Mouse (Mus musculus) neural tube, embryonic 11.5 days (tissue): ENCODE measurements around the gene Trim33. TPM values are rescaled to one million over a fixed set of nuclear protein-coding genes. Genes with fewer than 3 reads are reported as not detected.

ENCODE experiments used
- ATAC-seq: fragments of 200-750 bp; cut with Nextera tagmentation; 2 replicates; pipeline ENCODE4 v1.8.0; 2017; ENCODE audit warnings: moderate number of reproducible peaks, mild to moderate bottlenecking, moderate TSS enrichment, moderate library complexity; ENCODE audit not compliant: insufficient read depth, low FRiP score, low TSS enrichment
- DNase-seq: peaks from one replicate; pipeline ENCODE4 v3.0.0-alpha.2; 2015; ENCODE audit warnings: low spot score
- H3K27ac ChIP-seq: fragments of 300-500 bp; sonication (generic); 2 replicates; pipeline ENCODE4 v1.5.1; 2014; ENCODE audit warnings: low read depth, mild to moderate bottlenecking, low read length
- H3K27me3 ChIP-seq: fragments of 300-500 bp; sonication (generic); 2 replicates; pipeline ENCODE4 v1.6.1; 2014; ENCODE audit warnings: mild to moderate bottlenecking, low read length, mixed read lengths; ENCODE audit not compliant: control insufficient read depth, insufficient read depth
- H3K36me3 ChIP-seq: fragments of 300-500 bp; sonication (generic); 2 replicates; pipeline ENCODE4 v1.6.1; 2014; ENCODE audit warnings: mild to moderate bottlenecking, low read length, moderate library complexity, mixed read lengths; ENCODE audit not compliant: control insufficient read depth, insufficient read depth
- H3K4me1 ChIP-seq: fragments of 300-500 bp; sonication (generic); 2 replicates; pipeline ENCODE4 v1.6.1; 2014; ENCODE audit warnings: low read length, mixed read lengths; ENCODE audit not compliant: control insufficient read depth, insufficient read depth
- H3K4me2 ChIP-seq: fragments of 300-500 bp; sonication (generic); 2 replicates; pipeline ENCODE4 v1.6.1; 2014; ENCODE audit warnings: low read depth, mild to moderate bottlenecking, moderate library complexity
- H3K4me3 ChIP-seq: fragments of 300-500 bp; sonication (generic); 2 replicates; pipeline ENCODE4 v1.5.1; 2014; ENCODE audit warnings: low read depth, low read length
- H3K9ac ChIP-seq: fragments of 300-500 bp; sonication (generic); 2 replicates; pipeline ENCODE4 v1.6.1; 2014; ENCODE audit warnings: mild to moderate bottlenecking, low read length
- H3K9me3 ChIP-seq: fragments of 300-500 bp; sonication (generic); 2 replicates; pipeline ENCODE4 v1.6.1; 2016; ENCODE audit warnings: low read length; ENCODE audit not compliant: control insufficient read depth
- WGBS: fragments of 180-500 bp; shearing (Covaris S2); extraction: QIAGEN DNeasy Blood & Tissue Kit; methylation state at CpG from one replicate; pipeline ENCODE4 v1.1.7; 2014; 5-methylcytosine and 5-hydroxymethylcytosine counted together
- polyA plus RNA-seq: library from polyadenylated mRNA; unstranded; fragments of >200 nt; fragmentation: Nextera tagmentation; extraction: Ambion mirVana; gene quantifications from 2 replicates; pipeline ENCODE4 v1.2.1, GENCODE M21; 2014

Trim33 gene
- 23.0 and 25.9 TPM in 2 replicates for polyA plus RNA-seq

DNA sequence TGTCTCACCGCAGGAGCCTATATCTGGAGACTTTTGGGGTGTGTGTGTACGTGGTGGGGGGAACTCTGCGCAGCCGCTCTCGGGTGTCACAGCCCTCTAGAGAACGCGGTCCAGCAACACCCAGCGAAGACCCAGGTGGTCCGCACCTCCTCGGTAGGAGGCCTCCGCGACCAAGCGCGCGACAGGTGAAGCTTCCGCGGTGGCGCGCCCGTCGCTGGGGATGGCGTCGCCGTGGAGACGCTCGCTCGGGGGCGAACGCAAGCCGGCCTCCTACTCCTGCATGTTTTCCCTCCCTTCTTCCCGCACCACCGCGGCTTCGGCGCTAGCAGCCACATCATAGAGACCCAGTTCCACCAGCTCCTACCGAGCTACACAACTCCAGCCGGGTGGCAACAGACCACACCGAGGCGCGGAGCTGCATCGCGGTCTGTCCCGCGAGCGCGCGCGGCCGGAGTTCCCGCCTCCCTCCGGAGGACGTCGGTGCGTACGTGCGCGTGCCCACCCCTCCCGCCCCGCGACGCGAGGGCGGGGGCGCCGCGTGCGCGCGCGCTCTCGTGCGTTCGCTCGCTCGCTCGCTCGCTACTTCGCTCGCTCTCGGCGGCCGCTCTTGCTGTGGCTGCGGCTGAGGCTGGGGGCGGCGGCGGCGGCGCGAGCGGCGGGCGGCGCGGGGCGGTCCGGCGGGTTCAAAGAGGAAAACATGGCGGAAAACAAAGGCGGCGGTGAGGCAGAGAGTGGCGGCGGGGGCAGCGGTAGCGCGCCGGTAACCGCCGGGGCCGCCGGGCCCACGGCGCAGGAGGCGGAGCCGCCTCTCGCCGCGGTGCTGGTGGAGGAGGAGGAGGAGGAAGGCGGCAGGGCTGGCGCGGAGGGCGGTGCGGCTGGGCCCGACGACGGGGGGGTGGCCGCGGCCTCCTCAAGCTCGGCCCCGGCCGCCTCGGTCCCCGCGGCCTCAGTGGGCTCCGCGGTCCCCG is at the start of gene Trim33:
Trim33 (plus strand) TSS at position 112 of the 968 bp plus-strand sequence.
- Histone ChIP-seq H3K4me2 (peak within 1 kb of the TSS; percentile 91), H3K9me3 (no peaks in the 10 kb centered on the region), H3K9ac (peak within 1 kb of the TSS; percentile 98), H3K27ac (peak within 1 kb of the TSS; percentile 92), H3K27me3 (no peaks in the 10 kb centered on the region), H3K4me1 (peaks cover 6% of the 10 kb centered on the region; the same call in 1 of the 2 replicates), H3K36me3 (no peaks in the 10 kb centered on the region), H3K4me3 (peak within 1 kb of the TSS; percentile 100)
- ATAC-seq: peak; percentile 86
- peak; percentile 95 for DNase-seq
- WGBS: under 1% methylated on average over 78 of the region's 136 CpGs

GRCm38 (mm10) chr3:103232398-103232797 is 46.7 kb upstream of the Trim33 start:
- no peaks in the 10 kb centered on the region for H3K27me3 ChIP-seq
- H3K9me3 ChIP-seq: no peaks in the 10 kb centered on the region
- H3K27ac ChIP-seq: no peak overlapping the region
- 82% methylated on average over 4 of the region's 4 CpGs for WGBS
- H3K4me1 ChIP-seq: no peaks in the 10 kb centered on the region
- no peak overlapping the region for H3K4me3 ChIP-seq
- no peaks in the 10 kb centered on the region for H3K36me3 ChIP-seq
- no peak overlapping the region for H3K4me2 ChIP-seq
- H3K9ac ChIP-seq: no peak overlapping the region
- no peak for ATAC-seq
- DNase-seq: no peak

GRCm38 (mm10) chr3:103241524-103241923 is 37.6 kb upstream of the Trim33 start:
- no peak for ATAC-seq
- H3K27me3 ChIP-seq: no peaks in the 10 kb centered on the region
- no peak overlapping the region for H3K27ac ChIP-seq
- H3K9ac ChIP-seq: no peak overlapping the region
- no peak overlapping the region for H3K4me3 ChIP-seq
- WGBS: 93% methylated on average over 2 of the region's 2 CpGs
- H3K4me2 ChIP-seq: no peak overlapping the region
- DNase-seq: no peak
- no peaks in the 10 kb centered on the region for H3K4me1 ChIP-seq
- no peaks in the 10 kb centered on the region for H3K9me3 ChIP-seq
- no peaks in the 10 kb centered on the region for H3K36me3 ChIP-seq

DNA sequence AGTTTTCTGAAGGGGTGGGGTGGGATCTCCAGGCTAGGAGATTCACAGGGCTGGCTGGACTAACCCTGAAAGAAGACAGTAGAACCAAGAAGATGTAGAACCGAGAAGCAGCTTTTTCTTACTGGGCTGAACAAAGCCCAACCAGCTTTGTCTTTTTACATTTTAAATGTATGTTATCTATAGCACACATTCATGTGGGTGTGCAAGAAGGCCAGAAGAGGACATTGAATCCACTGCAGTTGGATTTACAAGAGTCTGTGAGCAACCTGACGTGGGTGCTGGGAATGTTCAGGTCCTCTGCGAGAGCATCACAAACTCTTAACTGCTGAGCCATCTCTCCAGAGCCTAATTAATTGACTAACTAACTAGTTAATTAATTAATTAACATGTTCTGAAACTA is 36.9 kb upstream of the Trim33 start:
- WGBS: 93% methylated on average over 3 of the region's 3 CpGs
- Histone ChIP-seq H3K36me3 (no peaks in the 10 kb centered on the region), H3K9ac (no peak overlapping the region), H3K4me1 (no peaks in the 10 kb centered on the region), H3K4me2 (no peak overlapping the region), H3K27ac (no peak overlapping the region), H3K27me3 (no peaks in the 10 kb centered on the region), H3K4me3 (no peak overlapping the region), H3K9me3 (no peaks in the 10 kb centered on the region)
- DNase-seq: no peak
- ATAC-seq: no peak

DNA sequence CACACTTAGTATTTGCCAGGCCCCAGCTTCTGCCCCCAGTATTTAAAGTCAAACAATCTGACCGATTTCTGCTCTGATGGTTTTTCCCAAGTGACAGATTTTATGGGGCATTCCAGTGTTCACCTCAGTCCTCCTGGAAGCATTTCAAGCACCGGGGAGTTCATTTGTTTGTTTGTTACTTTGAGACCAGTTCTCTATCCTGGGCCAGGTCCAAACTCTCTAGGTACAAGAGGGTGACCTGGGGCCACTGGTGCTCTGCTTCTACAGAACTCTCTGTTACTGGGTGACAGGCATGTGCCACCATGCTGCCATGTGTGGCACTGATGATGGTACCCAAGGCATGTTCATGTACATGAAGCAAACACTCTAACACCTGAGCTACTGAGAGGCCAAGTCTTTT is 35.6 kb upstream of the Trim33 start:
- Histone ChIP-seq H3K9me3 (no peaks in the 10 kb centered on the region), H3K27me3 (no peaks in the 10 kb centered on the region), H3K4me2 (no peak overlapping the region), H3K4me1 (no peaks in the 10 kb centered on the region), H3K9ac (no peak overlapping the region), H3K36me3 (no peaks in the 10 kb centered on the region), H3K27ac (no peak overlapping the region), H3K4me3 (no peak overlapping the region)
- DNase-seq (no peak), ATAC-seq (no peak)
- WGBS: 88% methylated on average over 2 of the region's 2 CpGs

GRCm38 (mm10) chr3:103246627-103247260 is 32.3 kb upstream of the Trim33 start:
- Histone ChIP-seq H3K27me3 (no peaks in the 10 kb centered on the region), H3K36me3 (no peaks in the 10 kb centered on the region), H3K4me2 (no peak overlapping the region), H3K9me3 (no peaks in the 10 kb centered on the region), H3K4me3 (no peak overlapping the region), H3K9ac (no peak overlapping the region), H3K4me1 (no peaks in the 10 kb centered on the region), H3K27ac (no peak overlapping the region)
- WGBS: 89% methylated on average over 17 of the region's 17 CpGs
- ATAC-seq: no peak
- DNase-seq: no peak

DNA sequence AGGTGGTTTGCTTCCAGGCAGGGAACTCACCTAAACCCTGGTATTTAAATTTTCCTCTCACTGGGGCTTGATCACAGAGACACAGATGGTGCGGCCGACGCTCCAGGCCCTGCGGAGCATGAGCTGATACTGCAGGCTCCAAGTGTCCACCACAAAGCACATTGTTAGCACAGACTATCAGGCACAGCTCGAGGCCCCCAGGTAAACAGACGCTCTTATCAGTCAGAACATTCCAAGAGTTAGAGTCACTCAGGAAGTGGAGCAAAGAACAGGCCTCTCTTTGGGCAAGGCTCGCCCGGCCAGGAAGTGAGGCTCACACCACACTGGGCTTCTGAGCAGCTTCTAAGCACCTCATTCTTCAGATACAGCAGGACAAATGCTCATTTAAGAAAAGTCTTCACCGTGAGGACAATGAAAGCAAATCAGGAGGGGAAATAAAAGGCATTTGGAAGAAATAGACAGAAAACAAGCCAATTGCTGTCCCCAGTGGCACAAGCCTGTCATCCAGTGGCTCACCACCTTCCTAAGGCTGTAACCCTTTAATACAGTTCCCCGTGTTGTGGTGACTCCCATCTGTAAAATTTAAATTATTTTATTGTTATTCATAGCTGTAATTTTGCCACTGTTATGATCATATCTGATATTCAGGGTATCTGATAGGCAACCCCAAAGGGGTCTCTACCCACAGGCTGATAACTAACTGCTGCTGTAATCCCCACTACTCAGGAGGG is 22.8 kb upstream of the Trim33 start:
- H3K9me3 ChIP-seq: no peaks in the 10 kb centered on the region
- no peak for DNase-seq
- H3K4me2 ChIP-seq: no peak overlapping the region
- H3K27ac ChIP-seq: no peak overlapping the region
- no peaks in the 10 kb centered on the region for H3K4me1 ChIP-seq
- WGBS: 68% methylated on average over 10 of the region's 10 CpGs
- H3K4me3 ChIP-seq: no peak overlapping the region
- ATAC-seq: no peak
- no peaks in the 10 kb centered on the region for H3K36me3 ChIP-seq
- no peaks in the 10 kb centered on the region for H3K27me3 ChIP-seq
- no peak overlapping the region for H3K9ac ChIP-seq

DNA sequence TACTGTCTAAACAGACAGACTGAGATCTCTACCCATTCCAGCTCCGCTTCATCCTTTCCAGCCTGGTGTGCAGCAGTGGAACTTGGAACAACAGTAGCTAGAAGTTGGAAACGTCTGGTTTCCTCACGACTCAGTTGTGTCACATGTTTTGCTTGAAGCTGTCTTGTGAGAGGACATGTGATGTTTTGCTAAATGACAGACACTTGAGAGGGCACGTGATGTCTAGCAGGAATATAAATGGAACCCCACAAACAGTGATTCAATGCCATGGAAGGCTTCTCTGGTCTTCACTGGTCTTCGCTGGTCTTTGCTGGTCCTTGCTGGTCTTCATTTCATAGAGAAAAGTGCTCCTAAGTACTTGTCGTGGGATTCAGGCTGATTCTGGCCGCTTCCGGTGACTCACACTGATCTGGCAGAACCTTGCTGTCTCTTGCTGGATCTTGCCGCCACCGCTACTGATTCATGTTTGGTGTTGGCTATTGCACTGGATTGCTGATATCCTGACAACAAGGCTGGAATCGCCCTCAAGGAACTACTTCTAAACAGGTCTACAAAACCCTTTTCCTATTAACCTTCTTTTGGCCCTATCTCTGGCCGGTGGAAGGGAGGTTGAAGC is 16.2 kb upstream of the Trim33 start:
- H3K4me1 ChIP-seq: no peaks in the 10 kb centered on the region
- H3K4me2 ChIP-seq: no peak overlapping the region
- DNase-seq (no peak), ATAC-seq (no peak)
- no peak overlapping the region for H3K27ac ChIP-seq
- no peak overlapping the region for H3K4me3 ChIP-seq
- WGBS: 91% methylated on average over 12 of the region's 12 CpGs
- H3K27me3 ChIP-seq: no peaks in the 10 kb centered on the region
- H3K36me3 ChIP-seq: no peaks in the 10 kb centered on the region
- no peaks in the 10 kb centered on the region for H3K9me3 ChIP-seq
- no peak overlapping the region for H3K9ac ChIP-seq
